Mouse (Mus musculus) inflammation-experienced regulatory T-cells, adult 16 weeks (primary cell): ENCODE measurements around the gene Abcg8. TPM values are rescaled to one million over a fixed set of nuclear protein-coding genes. Genes with fewer than 3 reads are reported as not detected.

Experiments
- polyA plus RNA-seq: library from polyadenylated mRNA; unstranded; fragments of 100-300 nt; shearing (Covaris generic); gene quantifications from one replicate; pipeline ENCODE4 v1.2.1, GENCODE M21; 2017

The Abcg8 gene
- not detected for polyA plus RNA-seq

DNA sequence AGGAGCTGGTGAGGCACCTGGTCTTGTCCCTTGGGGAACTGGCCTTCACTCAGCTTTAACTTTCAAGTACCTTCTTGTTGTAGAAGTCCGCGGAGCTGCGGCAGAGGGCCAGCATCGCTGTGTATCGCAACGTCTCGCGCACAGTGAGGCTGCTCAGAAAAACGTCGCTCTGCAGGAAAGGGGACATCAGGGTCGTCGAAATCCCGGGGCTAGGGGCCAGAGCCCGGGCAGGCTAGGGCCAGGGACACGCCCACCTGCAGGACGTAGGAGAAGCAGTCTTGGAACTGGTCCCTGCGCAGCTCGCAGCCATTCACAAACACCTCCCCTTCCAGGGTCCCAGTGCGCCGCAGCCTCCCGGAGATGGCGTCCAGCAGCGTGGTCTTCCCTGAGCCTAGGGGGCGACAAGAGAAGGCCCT is at the start of gene Abcg8:
Abcg8 (plus strand) TSS at position 352 of the 416 bp plus-strand sequence.

DNA sequence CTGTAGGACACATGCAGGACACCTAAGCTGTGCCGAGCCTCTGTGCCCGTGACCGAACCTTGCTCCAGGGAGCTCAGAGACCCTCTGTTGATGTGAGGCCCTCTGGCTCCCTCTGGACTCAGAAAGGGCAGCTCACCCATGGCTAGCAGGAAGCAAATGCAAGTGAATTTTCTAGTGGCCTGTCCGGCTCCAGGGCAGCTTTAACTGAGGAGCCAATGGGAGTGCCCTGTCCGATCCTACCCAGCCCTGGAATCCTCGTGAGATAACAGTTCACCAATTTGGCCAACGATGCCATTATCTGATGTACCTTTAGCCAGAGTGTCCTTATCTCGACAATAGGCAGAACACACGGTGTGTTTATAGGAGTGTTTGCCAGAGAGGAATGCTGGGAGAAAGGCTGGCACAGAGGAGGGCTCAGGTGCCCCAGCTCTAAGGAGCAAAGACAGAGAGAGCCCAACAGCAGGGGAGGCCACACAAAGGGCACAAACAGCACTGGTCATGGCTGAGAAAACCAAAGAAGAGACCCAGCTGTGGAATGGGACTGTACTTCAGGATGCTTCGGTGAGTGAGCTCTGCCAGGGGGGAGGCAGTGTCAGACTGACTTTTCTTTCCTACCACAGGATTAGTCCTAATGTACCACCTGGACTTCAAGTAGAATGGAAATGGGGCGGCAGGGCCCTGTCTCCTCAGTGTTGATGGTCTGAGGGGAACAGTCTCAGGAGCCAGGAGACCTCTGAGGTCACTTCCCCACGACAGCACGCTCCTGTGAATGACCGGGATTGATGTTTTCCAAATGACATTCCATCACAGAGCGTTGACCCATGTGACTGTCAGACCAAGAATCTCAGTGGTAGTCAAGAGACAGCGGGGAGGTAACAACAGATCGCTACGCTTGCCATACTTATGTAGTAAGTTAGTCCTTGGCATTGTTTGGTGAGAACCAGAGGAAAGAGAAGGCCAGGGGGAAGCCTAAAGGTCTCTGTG is 6.9 kb downstream of the Abcg8 start, which contains the start of gene Abcg5:
Abcg5 (minus strand) TSS at position 278 of the 984 bp plus-strand sequence.

Other genes starting within 250 kb of the Abcg8 start
- gene Thada, start 210.1 kb upstream of the Abcg8 start, polyA plus RNA-seq, result 112 TPM
- not detected for gene Plekhh2, start 164.4 kb upstream of the Abcg8 start, polyA plus RNA-seq
- gene Dync2li1, start 49.8 kb upstream of the Abcg8 start, polyA plus RNA-seq, result 4.7 TPM
- gene Abcg5, start 6.7 kb downstream of the Abcg8 start, polyA plus RNA-seq, result not detected
- gene Lrpprc, start 114.5 kb downstream of the Abcg8 start, polyA plus RNA-seq, result 19.6 TPM